Mouse (Mus musculus): Measurements from ENCODE around the gene Dus2. TPM values are rescaled to one million over a fixed set of nuclear protein-coding genes. Genes with fewer than 3 reads are reported as not detected.

The Dus2 gene
- 1 to 10 TPM; 7.4 to 7.6 TPM for total RNA-seq (2021)

GRCm38 (mm10) chr8:105990856-105991387 lies at the start of gene Dus2:
Gene Dus2 (plus strand): TSS chr8:105991337.
- peak; percentile 84 to 85 for DNase-seq
- intact Hi-C loops (cut with DNase I): loop anchor here (1.0 to 2.0 kb wide), 3 partner anchors 31 to 124 kb away; no protein-coding TSS in a partner anchor

DNA sequence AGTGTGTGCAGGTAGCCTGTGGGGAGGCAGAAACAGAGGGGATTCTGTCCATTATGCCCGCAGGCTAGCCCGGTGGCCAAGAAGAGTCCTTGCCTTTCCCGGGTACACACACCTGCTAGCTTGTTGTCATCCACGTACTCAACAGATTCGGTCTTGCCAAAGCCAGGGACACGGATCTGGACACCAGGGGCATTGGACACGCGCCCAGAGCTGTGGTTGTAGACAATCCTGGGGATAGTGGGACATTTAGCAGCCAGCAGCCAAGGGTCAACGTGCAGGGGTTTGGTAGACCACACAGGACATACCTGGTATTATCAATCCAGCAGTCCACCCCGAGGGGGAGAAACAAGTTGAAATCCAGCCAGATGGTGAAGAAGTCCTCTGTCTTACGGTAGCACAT lies 49.1 kb upstream of the Dus2 start:
- peak in 1 of 2 experiments; percentile 1 for DNase-seq
- intact Hi-C loops (cut with DNase I): no loop called here

GRCm38 (mm10) chr8:105942542-105942941 lies 48.6 kb upstream of the Dus2 start:
- intact Hi-C loops (cut with DNase I): no loop called here
- no peak for DNase-seq

DNA sequence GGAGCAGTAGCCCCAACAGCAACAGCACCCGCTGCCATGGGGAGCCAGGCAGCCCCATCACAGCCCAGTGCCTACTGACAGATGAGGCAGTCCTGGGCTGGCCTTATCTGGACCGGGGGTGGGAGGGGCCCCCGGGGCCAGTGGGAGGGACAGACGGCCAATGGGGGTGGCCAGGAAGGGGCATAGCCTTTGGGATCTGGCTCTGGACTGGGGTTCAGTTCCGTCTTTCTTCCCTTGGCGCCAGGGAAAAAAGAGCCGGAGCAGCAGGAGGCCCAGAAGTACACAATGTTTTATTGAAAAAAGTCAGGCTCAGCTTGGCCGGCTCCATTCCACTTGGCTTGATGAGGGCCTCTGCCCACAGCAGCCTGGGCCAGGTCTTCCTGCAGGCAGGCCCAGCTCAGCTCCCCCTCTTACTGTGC lies 47.8 kb upstream of the Dus2 start, which contains the start of gene Lcat:
TSS of gene Lcat (minus strand) at position 62 of the 419 bp plus-strand sequence.
- intact Hi-C loops (cut with DNase I): no loop called here
- peak in 1 of 2 experiments; percentile 5 for DNase-seq

DNA sequence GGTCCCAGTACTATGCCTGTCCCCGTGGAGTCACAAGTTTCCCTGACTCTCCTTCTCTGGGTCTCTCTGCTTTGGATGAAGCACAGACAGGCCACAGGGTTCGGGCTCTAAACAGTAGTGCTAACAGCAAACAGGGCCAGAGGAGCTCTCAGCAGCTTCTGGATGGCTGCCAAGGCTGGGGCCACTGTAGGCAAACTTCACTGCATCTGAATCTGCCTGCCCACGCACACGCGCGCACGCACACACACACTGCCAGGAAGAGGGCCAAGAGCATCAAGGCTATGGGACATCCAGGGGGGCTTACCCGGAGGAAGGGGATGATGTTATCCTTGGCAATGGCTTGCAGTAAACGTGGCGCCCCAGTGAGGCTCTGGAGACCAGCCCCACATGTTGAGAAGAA lies 41.8 kb upstream of the Dus2 start:
- DNase-seq: peak in 1 of 2 experiments; percentile 47
- intact Hi-C loops (cut with DNase I): no loop called here

DNA sequence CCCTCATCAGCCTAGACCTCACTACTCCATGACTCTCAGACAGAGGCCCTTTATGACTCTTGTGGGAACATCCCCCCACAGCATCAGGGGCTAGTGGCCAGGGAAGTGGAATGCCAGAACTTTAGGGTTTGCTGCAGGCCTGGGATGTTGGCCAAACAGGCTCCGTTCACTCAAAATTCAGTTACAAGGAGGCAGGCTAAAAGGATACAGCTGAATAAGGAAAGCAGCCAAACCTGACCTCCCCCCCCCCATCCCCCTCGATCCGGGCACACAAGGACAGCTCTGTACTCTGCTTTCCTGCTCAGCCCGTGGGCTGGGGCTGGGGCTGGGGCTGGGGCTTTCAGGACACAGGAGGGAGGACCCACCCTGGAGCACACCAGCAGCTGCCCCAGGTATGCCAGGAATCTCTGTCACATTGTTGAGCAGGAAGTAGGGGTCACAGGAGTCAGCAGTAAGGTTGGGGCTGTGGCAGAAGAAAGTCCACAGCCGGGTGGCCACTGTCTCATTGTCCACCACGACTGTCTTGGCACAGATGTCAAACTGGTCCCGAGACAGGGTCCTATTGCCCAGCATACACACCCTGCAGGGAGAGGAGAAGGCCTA lies 40.0 kb upstream of the Dus2 start:
- DNase-seq: peak; percentile 30 to 55

GRCm38 (mm10) chr8:105956556-105956955 lies 34.6 kb upstream of the Dus2 start:
- intact Hi-C loops (cut with DNase I): loop anchor here (2.0 kb wide), 1 partner anchor 16 kb away; no protein-coding TSS in a partner anchor
- DNase-seq: no peak

More for the DNA sequence above, 40.0 kb upstream of the Dus2 start:
- intact Hi-C loops (cut with DNase I): no loop called here

- peak; percentile 43 to 49 for DNase-seq
- intact Hi-C loops (cut with DNase I): loop anchor here (2.0 kb wide), 1 partner anchor 17 kb away; no protein-coding TSS in a partner anchor
Measured at GRCm38 (mm10) chr8:105957813-105958212, 33.3 kb upstream of the Dus2 start.

DNA sequence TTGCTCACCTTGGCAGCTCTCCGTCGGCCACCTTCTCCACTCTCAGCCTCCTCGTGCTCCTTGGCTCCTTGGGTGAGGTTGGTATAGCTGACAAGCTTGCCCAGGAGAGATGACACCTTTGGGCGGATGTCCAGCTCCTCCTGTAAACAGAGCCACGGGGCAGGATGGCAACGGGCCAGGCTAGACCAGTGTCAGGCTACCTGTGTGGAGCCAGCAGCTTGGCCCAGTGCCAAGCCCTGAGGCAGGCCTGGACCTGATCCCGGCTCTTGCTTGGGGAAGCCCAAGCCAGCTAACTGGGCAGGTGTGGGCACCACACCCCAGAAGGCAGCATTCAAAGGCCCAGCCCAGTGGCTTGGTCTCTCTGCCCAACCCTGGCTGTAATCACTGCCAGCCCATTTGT lies 31.8 kb upstream of the Dus2 start:
- DNase-seq: peak; percentile 30 to 47
- intact Hi-C loops (cut with DNase I): no loop called here

GRCm38 (mm10) chr8:105961101-105961500 lies 30.0 kb upstream of the Dus2 start:
- DNase-seq: no peak
- intact Hi-C loops (cut with DNase I): no loop called here

DNA sequence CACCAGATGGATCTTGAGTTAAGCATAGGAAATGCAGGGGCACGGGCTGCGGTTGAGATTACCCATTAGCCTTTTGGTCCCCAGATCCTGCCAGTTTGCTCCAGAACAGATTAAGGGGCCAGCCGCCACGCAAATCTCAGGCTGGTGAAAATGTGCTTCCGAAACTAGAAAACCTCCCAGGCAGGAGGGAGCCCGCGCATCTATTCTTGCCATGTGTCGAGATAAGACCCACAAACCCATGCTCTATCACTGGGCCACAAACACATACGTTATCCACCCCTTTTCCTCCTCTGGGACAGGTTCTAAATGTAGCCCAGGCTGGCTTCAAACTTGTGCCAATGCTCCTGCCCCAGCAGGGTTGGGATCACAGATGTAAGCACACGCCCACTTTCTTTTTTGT lies 29.6 kb upstream of the Dus2 start:
- DNase-seq: no peak
- intact Hi-C loops (cut with DNase I): no loop called here

DNA sequence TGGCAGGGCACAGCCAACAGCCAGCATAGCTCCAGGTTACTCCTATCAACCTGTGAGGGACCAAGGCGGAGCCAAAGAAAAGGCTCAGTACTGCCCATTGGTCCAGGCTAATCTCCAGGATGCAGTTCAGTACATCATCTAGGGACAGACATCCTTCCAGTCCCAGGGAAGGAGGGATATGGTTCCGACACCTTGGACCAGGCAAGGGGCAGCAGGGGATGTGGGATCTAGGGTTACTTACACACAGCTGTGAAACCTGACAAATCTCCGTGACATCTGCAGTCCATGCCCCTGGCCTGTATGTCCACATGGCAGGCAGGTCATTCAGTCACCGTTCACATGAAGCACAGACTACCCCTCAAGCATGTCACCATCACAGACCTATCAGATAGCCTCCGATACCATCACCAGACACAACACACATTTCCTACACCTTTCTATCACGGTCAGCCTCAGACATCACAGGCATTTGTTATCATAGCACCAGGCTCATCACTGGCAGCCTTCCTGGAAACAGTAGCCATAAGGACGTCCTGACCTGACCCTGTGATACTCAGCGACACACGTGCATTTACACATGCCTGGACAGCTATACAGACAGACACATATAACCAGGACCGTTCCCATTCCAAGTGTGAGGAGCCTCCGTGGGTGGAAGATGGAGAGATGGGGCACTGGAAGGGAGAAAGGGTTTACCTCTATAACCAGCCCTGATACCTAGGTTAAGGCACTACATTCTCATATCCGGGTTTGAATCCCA lies 26.5 kb upstream of the Dus2 start:
- peak; percentile 24 to 38 for DNase-seq
- intact Hi-C loops (cut with DNase I): no loop called here

GRCm38 (mm10) chr8:105965266-105965904 lies 25.8 kb upstream of the Dus2 start:
- DNase-seq: peak in 1 of 2 experiments; percentile 64
- intact Hi-C loops (cut with DNase I): no loop called here

- DNase-seq: peak; percentile 84 to 87
Measured at GRCm38 (mm10) chr8:105965905-105966341, 25.2 kb upstream of the Dus2 start, which contains the start of gene Slc12a4. Gene Slc12a4 (minus strand): TSS chr8:105966097.

DNA sequence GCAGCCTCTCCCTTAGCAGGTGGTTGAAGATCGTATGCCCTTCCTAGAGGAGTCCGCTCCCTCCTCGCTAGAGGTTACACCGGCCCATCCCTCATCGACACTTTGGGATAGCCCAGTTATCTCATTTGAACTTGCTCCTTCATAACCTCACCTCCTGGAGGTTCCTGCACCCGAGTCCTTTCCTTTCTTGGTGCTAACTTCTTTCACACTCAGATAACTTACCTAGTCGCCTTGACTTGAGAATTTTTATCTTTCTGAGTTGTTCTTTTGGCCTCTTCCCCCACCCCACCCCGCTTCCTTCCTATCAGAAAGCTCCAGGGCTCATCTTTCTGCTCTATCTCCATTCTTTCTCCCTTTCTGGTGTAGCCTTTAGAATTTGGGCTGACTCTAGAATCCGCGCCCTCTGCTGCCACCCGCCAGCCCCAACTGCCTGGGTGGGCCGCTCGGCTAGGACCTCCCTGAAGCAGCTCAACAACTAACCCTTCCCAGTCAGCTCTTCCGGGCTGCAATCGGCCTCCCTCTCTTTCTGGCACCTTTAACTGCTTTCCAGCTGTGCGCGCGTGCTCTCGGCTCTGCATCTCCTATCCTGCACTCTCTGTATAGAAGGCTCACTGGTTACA lies 24.3 kb upstream of the Dus2 start:
- peak; percentile 20 to 43 for DNase-seq
- intact Hi-C loops (cut with DNase I): loop anchor here (2.0 kb wide), 1 partner anchor 66 kb away; the partner anchor contains the start of gene Pskh1

More at GRCm38 (mm10) chr8:105965905-105966341, 25.2 kb upstream of the Dus2 start, which contains the start of gene Slc12a4:
- intact Hi-C loops (cut with DNase I): loop anchor here (2.0 kb wide), 1 partner anchor 65 kb away; the partner anchor contains the start of gene Pskh1

DNA sequence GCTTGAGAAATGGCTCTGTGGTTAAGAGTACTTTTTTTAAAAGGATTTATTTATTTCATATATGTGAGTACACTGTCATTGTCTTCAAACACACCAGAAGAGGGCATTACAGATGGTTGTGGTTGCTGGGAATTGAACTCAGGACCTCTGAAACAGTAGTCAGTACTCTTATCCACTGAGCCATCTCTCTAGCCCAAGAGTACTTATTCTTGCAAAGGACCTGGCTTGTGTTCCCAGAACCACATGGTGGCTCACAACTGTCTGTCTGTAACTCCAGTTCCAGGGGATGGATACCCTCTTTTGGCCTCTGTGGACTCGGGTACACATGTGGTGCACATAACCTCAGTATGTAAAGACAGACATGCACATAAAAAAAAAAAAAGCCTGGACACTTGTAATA lies 21.8 kb upstream of the Dus2 start:
- no peak for DNase-seq
- intact Hi-C loops (cut with DNase I): no loop called here

- DNase-seq: no peak
- intact Hi-C loops (cut with DNase I): no loop called here
Measured at GRCm38 (mm10) chr8:105971019-105971720, 20.0 kb upstream of the Dus2 start.

DNA sequence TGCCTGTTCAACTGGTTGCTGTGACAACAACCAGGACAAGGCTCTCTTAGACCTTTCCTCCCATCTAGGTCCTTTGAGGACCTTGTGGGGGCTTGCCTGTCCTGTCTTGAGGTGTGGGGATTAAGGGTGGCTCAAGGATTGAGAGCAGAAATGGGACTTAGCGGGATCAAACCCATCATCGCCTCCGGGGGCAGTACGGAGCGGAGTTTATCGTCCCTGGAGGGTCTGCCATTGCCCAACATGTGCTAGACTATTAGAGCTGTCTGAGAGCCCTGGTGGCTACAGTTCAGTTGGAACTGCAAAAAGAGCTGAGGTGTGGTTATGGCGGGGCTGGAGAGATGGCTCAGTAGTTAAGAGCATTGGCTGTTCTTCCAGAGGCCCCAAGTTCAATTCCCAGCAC lies 15.8 kb upstream of the Dus2 start:
- intact Hi-C loops (cut with DNase I): no loop called here
- no peak for DNase-seq

DNA sequence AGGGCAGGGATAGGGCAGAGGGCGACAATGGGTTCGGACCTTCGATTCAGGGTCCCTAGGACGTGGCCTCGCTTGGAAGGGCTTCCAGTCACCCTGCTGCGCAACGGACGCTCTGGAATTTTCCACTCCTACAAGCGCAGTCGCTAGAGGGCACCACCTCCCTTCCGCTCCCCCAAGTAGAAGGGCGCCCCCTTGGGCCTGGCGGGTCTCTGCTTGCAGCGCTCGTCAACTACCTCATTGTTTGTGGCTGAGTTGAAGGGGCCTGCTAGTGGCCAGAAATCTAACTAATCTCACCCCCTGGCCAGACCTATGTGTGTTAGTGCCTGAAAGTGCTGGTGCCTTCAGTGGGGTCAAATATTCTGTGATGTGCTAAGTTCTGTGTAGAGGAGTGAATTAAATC lies 11.8 kb upstream of the Dus2 start, which contains the start of gene Dpep3:
TSS of gene Dpep3 (minus strand) at position 105 of the 400 bp plus-strand sequence.
- intact Hi-C loops (cut with DNase I): no loop called here

More for the DNA sequence above, 11.8 kb upstream of the Dus2 start, which contains the start of gene Dpep3:
- DNase-seq: no peak

Measured in heart, postnatal 36 days (tissue).